In genomic region chr11:118677277-118677676, GRCm38 (mm10) we compare ENCODE assay signal across 26 mouse cellular contexts.
"Had no signal": no experiment of that assay in that cellular context is flagged by ENCODE, and none has a peak within 500 bp of the region (broad histone marks: within the 10 kb centered on the region; RNA-seq: fewer than 3 reads in every experiment).

No protein-coding gene starts in this region.

- H3K4me2 ChIP-seq: embryonic facial prominence, embryonic 12.5 days; embryonic facial prominence, embryonic 13.5 days; embryonic facial prominence, embryonic 15.5 days; forebrain, embryonic 12.5 days; forebrain, embryonic 13.5 days; forebrain, embryonic 15.5 days had no signal

- H3K4me3 ChIP-seq: embryonic facial prominence, embryonic 10.5 days; embryonic facial prominence, embryonic 12.5 days; embryonic facial prominence, embryonic 13.5 days; embryonic facial prominence, embryonic 15.5 days; erythroblast, embryonic 14.5 days; forebrain, embryonic 10.5 days; forebrain, embryonic 12.5 days; forebrain, embryonic 13.5 days; forebrain, embryonic 15.5 days; gastrocnemius, adult 2 months had no signal

- H3K27ac ChIP-seq: embryonic facial prominence, embryonic 10.5 days; embryonic facial prominence, embryonic 12.5 days; embryonic facial prominence, embryonic 13.5 days; embryonic facial prominence, embryonic 15.5 days; forebrain, embryonic 10.5 days; forebrain, embryonic 12.5 days; forebrain, embryonic 13.5 days; forebrain, embryonic 15.5 days; gastrocnemius, adult 2 months had no signal

- H3K9ac ChIP-seq: embryonic facial prominence, embryonic 12.5 days; embryonic facial prominence, embryonic 13.5 days; embryonic facial prominence, embryonic 15.5 days; forebrain, embryonic 12.5 days; forebrain, embryonic 13.5 days; forebrain, embryonic 15.5 days; forebrain, postnatal 0 days had no signal

- H3K36me3 ChIP-seq: embryonic facial prominence, embryonic 10.5 days; embryonic facial prominence, embryonic 12.5 days; embryonic facial prominence, embryonic 13.5 days; embryonic facial prominence, embryonic 15.5 days; forebrain, embryonic 10.5 days; forebrain, embryonic 12.5 days; forebrain, embryonic 15.5 days had no signal

- ATAC-seq: forebrain, embryonic 13.5 days; forebrain, embryonic 14.5 days; forebrain, embryonic 15.5 days; forebrain, embryonic 16.5 days; forebrain, postnatal 0 days had no signal

- H3K9me3 ChIP-seq: embryonic facial prominence, embryonic 10.5 days; embryonic facial prominence, embryonic 12.5 days; embryonic facial prominence, embryonic 13.5 days; embryonic facial prominence, embryonic 15.5 days; forebrain, embryonic 10.5 days; forebrain, embryonic 12.5 days; forebrain, embryonic 13.5 days; forebrain, embryonic 15.5 days had no signal

- DNase-seq: cerebellum, adult 2 months; cerebellum, adult 8-10 months; cerebellum, adult 9-10 months; cerebellum, adult 9-11 months; cerebellum, postnatal 14 days; cerebellum, postnatal 36 days; embryo, embryonic 11 days; forebrain, postnatal 0 days; gastrocnemius, adult 2 months; gastrocnemius, postnatal 10 days; gastrocnemius, postnatal 14 days; gastrocnemius, postnatal 25 days; gastrocnemius, postnatal 36 days; heart, adult 11 months; heart, adult 18-20 months had no signal

- H3K27me3 ChIP-seq: forebrain, embryonic 15.5 days had no signal

- H3K4me1 ChIP-seq: embryonic facial prominence, embryonic 12.5 days; embryonic facial prominence, embryonic 13.5 days; embryonic facial prominence, embryonic 15.5 days had no signal
